Mouse (Mus musculus) cerebral cortex, adult 2 months (tissue): ENCODE data around the gene Ube2c.

Experiments
- WGBS: fragments of 180-500 bp; shearing (Covaris S2); methylation state at CpG from one replicate; pipeline ENCODE4 v1.1.7; 2018; 5-methylcytosine and 5-hydroxymethylcytosine counted together

Ube2c gene

GRCm38 (mm10) chr2:164822636-164823165 is 53.0 kb downstream of the Ube2c start, which contains the start of gene Zswim1:
Gene Zswim1 (plus strand): TSS chr2:164822686.
- WGBS: under 1% methylated on average over 32 of the region's 32 CpGs

DNA sequence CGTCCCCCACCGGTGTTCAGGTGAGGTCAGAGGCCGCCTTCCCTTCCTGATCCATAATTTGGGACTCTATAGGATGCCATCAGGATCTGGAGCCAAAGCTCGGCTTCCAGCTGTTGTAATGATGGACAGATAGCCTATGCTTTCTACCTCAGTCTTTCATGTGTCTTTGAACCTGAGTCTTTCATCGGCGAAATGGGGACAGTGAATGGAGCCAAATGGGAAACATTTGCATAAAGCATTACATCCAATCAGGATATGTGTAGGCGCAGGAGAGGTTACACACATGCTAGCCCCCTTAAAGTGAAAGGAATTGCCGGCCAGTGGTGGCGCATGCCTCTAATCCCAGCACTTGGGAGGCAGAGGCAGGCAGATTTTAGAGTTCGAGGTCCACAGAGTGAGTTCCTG is 53.5 kb downstream of the Ube2c start:
- WGBS: 1% methylated on average over 10 of the region's 10 CpGs

DNA sequence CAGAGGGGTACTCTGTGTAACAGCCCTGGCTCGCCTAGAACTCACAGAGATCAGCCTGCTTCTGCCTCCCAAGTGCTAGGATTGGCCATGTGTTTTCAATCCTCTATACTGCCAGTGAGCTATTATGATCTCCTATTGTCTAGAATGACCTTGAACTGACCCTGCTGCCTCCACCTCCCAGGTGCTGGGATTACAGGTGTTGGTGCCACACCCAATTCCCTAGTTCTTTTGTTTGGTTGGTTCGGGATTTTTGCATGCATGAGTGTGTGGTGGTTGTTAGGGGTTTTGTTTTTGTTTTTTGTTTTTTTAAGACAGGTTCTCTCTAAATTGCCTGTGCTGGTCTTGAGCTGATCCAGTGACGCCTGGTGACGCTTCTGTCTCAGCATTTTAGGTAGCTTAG is 54.3 kb downstream of the Ube2c start:
- WGBS: 87% methylated on average over 4 of the region's 4 CpGs

DNA sequence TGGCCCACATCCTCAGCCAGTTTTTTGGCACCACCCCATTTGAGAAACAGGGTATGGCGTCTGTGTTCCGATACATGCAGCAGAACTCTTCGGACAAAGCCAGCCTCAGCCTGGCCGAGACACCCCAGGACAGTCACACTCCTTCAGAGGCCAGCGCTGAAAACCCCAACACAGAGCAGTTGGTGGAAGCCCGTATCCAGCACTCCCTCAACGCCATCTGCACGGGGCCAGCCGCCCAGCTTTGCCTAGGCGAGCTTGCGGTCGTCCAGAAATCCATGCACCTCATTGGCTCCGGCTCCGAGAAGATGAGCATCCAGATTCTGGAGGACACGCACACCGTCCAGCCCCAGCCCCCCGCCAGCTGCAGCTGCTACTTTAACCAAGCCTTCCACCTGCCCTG is 55.8 kb downstream of the Ube2c start:
- 94% methylated on average over 17 of the region's 17 CpGs for WGBS

GRCm38 (mm10) chr2:164827146-164827850 is 57.6 kb downstream of the Ube2c start:
- 81% methylated on average over 16 of the region's 16 CpGs for WGBS
